Mouse (Mus musculus) liver, embryonic 11.5 days (tissue): ENCODE measurements at regions not wholly inside any gene's neighbourhood (a gene's known extent, or its start where the extent isn't known, plus 50 kb on each side); places are given as distances from the start of the nearest gene placed in this dataset.

ENCODE experiments used
- ATAC-seq: fragments of 200-750 bp; cut with Nextera tagmentation; replicated peaks from 2 replicates; pipeline ENCODE4 v1.8.0; 2017; ENCODE audit warnings: moderate number of reproducible peaks, mild to moderate bottlenecking, moderate TSS enrichment, moderate library complexity; ENCODE audit not compliant: low FRiP score
- DNase-seq: peaks from one replicate; pipeline ENCODE4 v3.0.0-alpha.2; 2017; ENCODE audit warnings: low spot score
- H3K27ac ChIP-seq: fragments of 300-500 bp; sonication (generic); 2 replicates; pipeline ENCODE4 v1.5.1; 2014; ENCODE audit warnings: mild to moderate bottlenecking, low read depth, low read length, control low read depth
- H3K27me3 ChIP-seq: fragments of 300-500 bp; sonication (generic); replicated peaks from 2 replicates; pipeline ENCODE4 v1.6.1; 2014; ENCODE audit warnings: low read length, mixed read lengths; ENCODE audit not compliant: control insufficient read depth, insufficient read depth
- H3K36me3 ChIP-seq: fragments of 300-500 bp; sonication (generic); 2 replicates; pipeline ENCODE4 v1.6.1; 2014; ENCODE audit warnings: mild to moderate bottlenecking, low read length, moderate library complexity, mixed read lengths; ENCODE audit not compliant: control insufficient read depth, insufficient read depth
- H3K4me1 ChIP-seq: fragments of 300-500 bp; sonication (generic); replicated peaks from 2 replicates; pipeline ENCODE4 v1.6.1; 2014; ENCODE audit warnings: low read length, mixed read lengths; ENCODE audit not compliant: control insufficient read depth, insufficient read depth
- H3K4me2 ChIP-seq: fragments of 300-500 bp; sonication (generic); 2 replicates; pipeline ENCODE4 v1.6.1; 2014; ENCODE audit warnings: mild to moderate bottlenecking, control low read depth, moderate library complexity
- H3K4me3 ChIP-seq: fragments of 300-500 bp; sonication (generic); 2 replicates; pipeline ENCODE4 v1.5.1; 2014; ENCODE audit warnings: low read depth, low read length, control low read depth
- H3K9ac ChIP-seq: fragments of 300-500 bp; sonication (generic); 2 replicates; pipeline ENCODE4 v1.6.1; 2014; ENCODE audit warnings: low read depth, low read length, control low read depth
- H3K9me3 ChIP-seq: fragments of 300-500 bp; sonication (generic); 2 replicates; pipeline ENCODE4 v1.6.1; 2016; ENCODE audit warnings: low read length, inconsistent platforms, mixed read lengths; ENCODE audit not compliant: control insufficient read depth
- WGBS: fragments of 180-500 bp; shearing (Covaris S2); extraction: QIAGEN DNeasy Blood & Tissue Kit; methylation state at CpG from one replicate; pipeline ENCODE4 v1.1.7; 2014; 5-methylcytosine and 5-hydroxymethylcytosine counted together

GRCm38 (mm10) chr2:51055339-51055738, 93.6 kb downstream of the Rnd3 start:
- ATAC-seq (no peak), DNase-seq (no peak)
- H3K9ac ChIP-seq, result no peak overlapping the region
- no peak overlapping the region for H3K27ac ChIP-seq
- 0 out of 2 replicates have a peak, but pooled peaks cover 3% of the 10 kb centered on the region for H3K4me1 ChIP-seq
- H3K4me3 ChIP-seq, result no peak overlapping the region
- H3K9me3 ChIP-seq, result no peaks in the 10 kb centered on the region
- H3K4me2 ChIP-seq, result no peak overlapping the region
- H3K36me3 ChIP-seq, result no peaks in the 10 kb centered on the region
- 49% methylated on average over 3 of the region's 3 CpGs for WGBS
- no peaks in the 10 kb centered on the region for H3K27me3 ChIP-seq

- H3K4me1 ChIP-seq, result no peaks in the 10 kb centered on the region
- WGBS, result 66% methylated on average over 3 of the region's 3 CpGs
- H3K27me3 ChIP-seq, result no peaks in the 10 kb centered on the region
- H3K9ac ChIP-seq, result no peak overlapping the region
- H3K27ac ChIP-seq, result no peak overlapping the region
- no peaks in the 10 kb centered on the region for H3K36me3 ChIP-seq
- H3K9me3 ChIP-seq, result no peaks in the 10 kb centered on the region
- no peak for ATAC-seq
- H3K4me2 ChIP-seq, result no peak overlapping the region
- no peak for DNase-seq
- no peak overlapping the region for H3K4me3 ChIP-seq
These were observed 99.1 kb downstream of the Rnd3 start for GRCm38 (mm10) chr2:51049834-51050170.

GRCm38 (mm10) chr2:51049101-51049833, 99.6 kb downstream of the Rnd3 start:
- Histone ChIP-seq H3K4me1 (no peaks in the 10 kb centered on the region), H3K27me3 (no peaks in the 10 kb centered on the region), H3K36me3 (no peaks in the 10 kb centered on the region), H3K9ac (no peak overlapping the region), H3K27ac (no peak overlapping the region), H3K9me3 (no peaks in the 10 kb centered on the region), H3K4me2 (no peak overlapping the region), H3K4me3 (no peak overlapping the region)
- DNase-seq (no peak), ATAC-seq (no peak)
- 82% methylated on average over 8 of the region's 8 CpGs for WGBS

- DNase-seq (no peak), ATAC-seq (no peak)
- WGBS, result 81% methylated on average over 5 of the region's 5 CpGs
- Histone ChIP-seq H3K4me3 (no peak overlapping the region), H3K9ac (no peak overlapping the region), H3K27ac (no peak overlapping the region), H3K27me3 (no peaks in the 10 kb centered on the region), H3K4me2 (no peak overlapping the region), H3K4me1 (no peaks in the 10 kb centered on the region), H3K9me3 (no peaks in the 10 kb centered on the region), H3K36me3 (no peaks in the 10 kb centered on the region)
These were observed 101.4 kb downstream of the Rnd3 start for GRCm38 (mm10) chr2:51047520-51047919.

DNA sequence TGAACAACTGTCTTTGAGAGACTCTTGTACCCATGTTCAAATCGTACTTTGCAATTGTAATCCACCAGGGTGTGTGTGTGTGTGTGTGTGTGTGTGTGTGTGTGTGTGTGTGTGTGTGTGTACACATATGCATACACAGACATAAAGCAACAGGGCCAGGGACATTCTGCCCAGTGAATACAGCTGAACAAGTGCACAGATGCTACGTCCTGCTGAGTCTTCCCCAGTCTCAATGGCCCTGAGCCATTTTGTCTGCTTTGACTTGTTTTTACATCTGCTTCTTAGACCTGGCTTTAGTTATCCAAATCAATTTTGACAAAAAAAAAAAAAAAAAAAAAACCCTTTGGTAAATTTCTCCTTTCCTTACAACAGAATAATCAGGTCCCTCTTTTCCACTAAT, 103.3 kb downstream of the Rnd3 start:
- H3K36me3 ChIP-seq, result no peaks in the 10 kb centered on the region
- H3K4me1 ChIP-seq, result no peaks in the 10 kb centered on the region
- no peaks in the 10 kb centered on the region for H3K9me3 ChIP-seq
- DNase-seq (no peak), ATAC-seq (no peak)
- H3K9ac ChIP-seq, result no peak overlapping the region
- no peak overlapping the region for H3K4me2 ChIP-seq
- 86% methylated on average over 2 of the region's 2 CpGs for WGBS
- H3K27me3 ChIP-seq, result no peaks in the 10 kb centered on the region
- H3K4me3 ChIP-seq, result no peak overlapping the region
- H3K27ac ChIP-seq, result no peak overlapping the region

GRCm38 (mm10) chr2:51041101-51041500, 107.8 kb downstream of the Rnd3 start:
- Histone ChIP-seq H3K27ac (no peak overlapping the region), H3K9me3 (no peaks in the 10 kb centered on the region), H3K4me1 (no peaks in the 10 kb centered on the region; the same call in 1 of the 2 replicates), H3K36me3 (no peaks in the 10 kb centered on the region), H3K4me3 (no peak overlapping the region), H3K4me2 (no peak overlapping the region), H3K9ac (no peak overlapping the region), H3K27me3 (no peaks in the 10 kb centered on the region)
- ATAC-seq (no peak), DNase-seq (no peak)
- 59% methylated on average over 7 of the region's 7 CpGs for WGBS

DNA sequence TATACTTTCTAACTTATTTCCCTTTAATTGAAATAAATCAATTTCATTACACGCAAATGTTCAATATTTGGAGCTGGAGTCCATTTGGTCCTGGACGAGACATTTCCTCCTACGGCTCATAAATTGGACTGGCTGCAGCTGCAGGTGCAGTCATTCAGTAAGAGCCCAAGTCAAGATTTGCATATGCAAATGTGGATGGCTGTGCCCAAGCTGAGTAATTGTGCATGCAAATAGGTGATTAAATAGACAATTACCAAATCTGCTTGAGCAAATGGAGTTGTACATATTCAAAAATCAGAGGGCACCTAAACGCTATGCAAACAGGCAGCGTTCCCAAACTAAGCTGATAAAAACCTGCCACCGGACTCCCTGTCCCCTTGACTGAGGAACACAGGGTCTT, 110.2 kb downstream of the Rnd3 start:
- ATAC-seq (no peak), DNase-seq (no peak)
- H3K4me3 ChIP-seq, result no peak overlapping the region
- WGBS, result 69% methylated on average over 6 of the region's 6 CpGs
- H3K9me3 ChIP-seq, result no peaks in the 10 kb centered on the region
- H3K27me3 ChIP-seq, result no peaks in the 10 kb centered on the region
- H3K4me1 ChIP-seq, result no peaks in the 10 kb centered on the region; the same call in 1 of the 2 replicates
- no peak overlapping the region for H3K27ac ChIP-seq
- H3K36me3 ChIP-seq, result no peaks in the 10 kb centered on the region
- H3K4me2 ChIP-seq, result peak overlapping the region; percentile 12; the same call in 1 of the 2 replicates
- H3K9ac ChIP-seq, result no peak overlapping the region

- Histone ChIP-seq H3K9ac (no peak overlapping the region), H3K4me2 (no peak overlapping the region), H3K27ac (no peak overlapping the region), H3K27me3 (no peaks in the 10 kb centered on the region), H3K36me3 (no peaks in the 10 kb centered on the region), H3K4me1 (no peaks in the 10 kb centered on the region; the same call in 1 of the 2 replicates), H3K4me3 (no peak overlapping the region), H3K9me3 (no peaks in the 10 kb centered on the region)
- WGBS, result 61% methylated on average over 5 of the region's 5 CpGs
- DNase-seq (no peak), ATAC-seq (no peak)
These were observed 111.9 kb downstream of the Rnd3 start for GRCm38 (mm10) chr2:51036995-51037394.

DNA sequence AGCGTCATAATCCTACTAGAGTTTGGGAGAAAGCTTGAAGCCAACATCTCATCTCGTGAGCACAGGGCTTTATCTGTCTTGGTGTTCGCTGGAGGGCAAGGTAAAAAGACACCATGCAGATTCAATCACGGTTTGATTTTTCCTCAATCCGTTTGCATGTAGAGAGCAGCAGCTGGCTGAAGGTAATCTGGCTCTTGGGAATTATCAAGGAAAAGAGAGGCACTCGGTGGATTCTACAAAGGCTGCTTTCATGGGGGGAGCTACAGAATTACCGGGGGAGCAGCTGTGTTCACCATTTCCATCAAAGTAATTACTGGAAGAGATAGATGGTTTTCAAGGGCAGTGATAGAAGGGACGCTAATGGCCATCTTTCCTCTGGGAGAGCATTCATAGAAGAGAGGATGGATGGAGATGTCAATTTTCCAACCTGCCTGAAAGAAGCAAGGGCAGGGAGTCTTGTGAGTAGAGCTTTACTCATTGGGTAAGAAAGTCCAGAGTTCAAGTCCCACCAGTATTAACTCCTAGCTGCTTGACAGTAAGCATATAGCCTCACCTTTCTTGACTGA, 112.6 kb downstream of the Rnd3 start:
- no peak overlapping the region for H3K9ac ChIP-seq
- H3K4me2 ChIP-seq, result no peak overlapping the region
- no peaks in the 10 kb centered on the region; the same call in 1 of the 2 replicates for H3K4me1 ChIP-seq
- DNase-seq (no peak), ATAC-seq (no peak)
- no peak overlapping the region for H3K27ac ChIP-seq
- no peak overlapping the region for H3K4me3 ChIP-seq
- no peaks in the 10 kb centered on the region for H3K9me3 ChIP-seq
- no peaks in the 10 kb centered on the region for H3K27me3 ChIP-seq
- no peaks in the 10 kb centered on the region for H3K36me3 ChIP-seq
- WGBS, result 75% methylated on average over 8 of the region's 8 CpGs
